Mouse (Mus musculus) gastrocnemius, adult 18-20 months (tissue): Measurements from ENCODE around the gene Pdgfd. TPM values are rescaled to one million over a fixed set of nuclear protein-coding genes. Genes with fewer than 3 reads are reported as not detected.
"Not testable (repeated sequence)": the region's sequence is repeated elsewhere in the genome, so short reads cannot be mapped to it uniquely, and the experiment has no call there.

Experiments used
- DNase-seq: peaks from one replicate; pipeline ENCODE4 v3.0.0; 2021; ENCODE audit warnings: low spot score
- long read RNA-seq, 2 experiments: library from polyadenylated mRNA; stranded (forward); transcript quantifications; one replicate each; pipeline ENCODE4 v2.0.0; 2021
- total RNA-seq, 2 experiments: library from RNA; stranded (reverse); gene quantifications; 2 replicates each; pipeline ENCODE4 v1.2.3; 2021

The Pdgfd gene
- 1 to 10 TPM; 2.1 to 3.8 TPM for total RNA-seq
- long read RNA-seq, experiment 1, partial matches to known transcripts = 0 of 4 reads
- long read RNA-seq, experiment 1, other reads (novel, unspliced or antisense) = 2 of 4 reads
- long read RNA-seq, experiment 2, partial matches to known transcripts = 1 of 4 reads
- long read RNA-seq, experiment 2, other reads (novel, unspliced or antisense) = 1 of 4 reads

- peak; percentile 33 for DNase-seq
Measured at GRCm38 (mm10) chr9:6168391-6169037, at the start of gene Pdgfd. TSS of gene Pdgfd (plus strand) at chr9:6168584.

DNA sequence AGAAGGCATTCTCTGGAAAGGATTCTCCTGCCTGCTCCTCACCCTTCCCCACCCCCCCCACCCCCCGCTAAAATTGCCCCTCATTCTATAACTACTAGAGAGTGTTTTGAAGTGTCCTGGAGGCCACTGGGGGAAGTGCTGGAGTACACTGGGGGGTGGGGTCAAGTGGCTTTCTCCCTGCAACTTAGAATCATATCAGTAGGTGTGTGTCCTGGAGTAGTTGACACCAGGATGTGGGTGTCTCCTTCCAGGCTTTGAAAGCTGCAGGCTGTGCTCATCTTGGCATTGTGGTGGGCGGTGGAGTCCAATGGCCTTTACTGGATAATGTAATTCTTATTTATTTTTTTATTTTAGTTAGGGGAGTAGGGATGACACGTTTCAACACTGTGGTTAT, 651 bp downstream of the Pdgfd start:
- DNase-seq = no peak

DNA sequence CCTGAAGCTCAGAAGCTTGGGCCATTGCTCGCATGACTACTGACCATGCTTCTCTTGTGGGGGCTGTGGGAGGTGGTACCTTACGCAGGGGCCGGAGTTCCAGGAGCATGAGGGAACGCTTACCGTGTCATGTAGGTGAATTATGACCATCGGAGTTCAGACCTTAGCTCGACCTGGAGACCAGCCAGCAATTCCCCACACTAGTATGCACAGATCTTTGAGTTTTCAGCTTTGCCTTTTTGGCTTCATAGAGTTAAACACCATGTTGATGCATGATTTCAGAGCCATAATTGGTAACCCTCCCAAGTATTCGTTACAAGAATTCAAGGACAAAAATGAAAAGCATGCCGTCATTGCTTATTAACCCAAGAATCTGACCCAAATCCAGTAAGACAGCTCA, 2.6 kb downstream of the Pdgfd start:
- DNase-seq = no peak

- DNase-seq = no peak
Measured at GRCm38 (mm10) chr9:6173276-6173675, 4.9 kb downstream of the Pdgfd start.

- no peak for DNase-seq
Measured at GRCm38 (mm10) chr9:6175731-6176130, 7.3 kb downstream of the Pdgfd start.

DNA sequence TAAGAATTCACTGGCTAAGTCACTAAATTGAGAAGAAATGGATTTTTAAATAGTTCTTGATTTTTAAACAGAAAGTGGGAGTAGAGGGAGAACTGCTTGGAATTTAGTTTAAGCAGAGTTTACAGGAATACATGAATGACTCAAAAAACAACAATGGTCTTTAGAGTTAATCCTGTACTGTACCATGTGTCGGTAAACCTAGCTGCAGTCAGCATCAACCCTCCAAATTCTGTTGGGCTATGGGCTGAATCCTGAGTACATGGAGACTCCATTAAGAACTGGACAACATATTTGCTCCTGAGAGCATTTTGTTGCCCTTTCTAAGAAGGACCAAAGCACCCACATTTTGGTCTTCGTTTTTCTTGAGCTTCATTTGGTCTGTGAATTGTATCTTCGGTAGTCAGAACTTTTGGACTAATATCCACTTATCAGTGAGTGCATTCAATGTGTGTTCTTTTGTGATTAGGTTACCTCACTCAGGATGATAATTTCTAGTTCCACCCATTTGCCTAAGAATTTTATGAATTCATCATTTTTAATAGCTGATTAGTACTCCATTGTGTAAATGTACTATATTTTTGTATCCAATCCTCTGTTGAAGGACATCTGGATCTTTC, 14.0 kb downstream of the Pdgfd start:
- no peak for DNase-seq

DNA sequence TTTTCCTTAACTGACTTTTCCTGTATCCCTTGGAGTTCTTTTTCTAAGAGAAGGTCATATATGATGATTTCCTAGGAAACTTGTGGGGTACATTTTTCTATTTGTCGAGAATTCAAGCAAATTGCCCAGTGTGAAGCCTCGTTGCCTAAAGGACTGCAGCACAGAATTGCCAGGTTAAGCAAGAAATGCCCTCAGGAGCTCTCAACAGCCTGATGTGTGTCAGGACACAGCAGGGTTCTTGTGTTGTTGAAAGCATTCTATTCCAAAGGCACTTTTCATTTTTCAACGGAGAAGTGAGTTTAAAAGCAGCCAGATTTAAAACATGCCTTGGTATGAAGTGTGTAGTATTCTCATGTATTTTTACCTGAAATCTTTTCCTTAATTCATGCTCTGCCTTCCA, 19.6 kb downstream of the Pdgfd start:
- DNase-seq = no peak

- no peak for DNase-seq
Measured at GRCm38 (mm10) chr9:6193352-6193751, 25.0 kb downstream of the Pdgfd start.

GRCm38 (mm10) chr9:6212862-6213261, 44.5 kb downstream of the Pdgfd start:
- DNase-seq = no peak

- DNase-seq = no peak
Measured at GRCm38 (mm10) chr9:6217505-6217904, 49.1 kb downstream of the Pdgfd start.

- DNase-seq = not testable (repeated sequence)
Measured at GRCm38 (mm10) chr9:6235982-6236381, 67.6 kb downstream of the Pdgfd start.

DNA sequence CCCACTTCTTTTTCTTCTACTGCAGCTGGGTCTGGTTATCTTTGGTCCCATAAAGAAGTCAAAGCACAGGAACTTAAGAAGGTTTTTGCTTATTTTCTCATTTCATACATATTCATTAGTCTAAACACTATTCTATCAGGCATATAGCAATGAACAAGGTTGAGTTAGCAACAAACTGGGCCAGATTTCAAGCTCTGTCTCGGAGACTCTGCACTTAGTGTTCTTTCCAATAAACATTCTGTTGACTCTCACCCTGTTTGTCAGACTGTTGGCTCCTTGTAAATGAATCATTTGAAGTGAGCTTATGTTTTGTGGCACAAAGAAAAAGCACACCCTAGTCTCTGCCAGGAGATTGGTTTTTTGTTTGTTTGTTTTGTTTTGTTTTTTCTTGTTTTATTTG, 81.9 kb downstream of the Pdgfd start:
- DNase-seq = no peak

- DNase-seq = no peak
Measured at GRCm38 (mm10) chr9:6251990-6252389, 83.6 kb downstream of the Pdgfd start.

GRCm38 (mm10) chr9:6257072-6257471, 88.7 kb downstream of the Pdgfd start:
- DNase-seq = no peak

DNA sequence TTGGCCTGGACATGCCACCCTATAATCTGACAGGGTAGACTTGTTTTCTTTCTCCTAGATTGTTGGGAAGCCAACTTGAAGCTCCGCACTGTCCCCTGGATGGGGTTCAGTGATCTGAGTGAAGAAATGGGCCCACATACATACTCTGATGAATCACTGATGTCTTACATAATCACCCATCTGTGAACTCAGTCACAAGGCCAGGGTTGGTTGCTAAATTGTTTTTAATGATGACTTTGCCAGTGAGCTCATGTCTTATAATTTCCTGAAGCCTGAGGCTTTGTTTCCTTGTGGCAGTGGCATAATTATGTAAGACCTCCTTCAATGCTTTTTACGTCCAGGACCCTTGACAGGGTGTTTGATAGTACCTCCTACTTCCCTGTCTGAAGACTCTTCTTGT, 96.4 kb downstream of the Pdgfd start:
- no peak for DNase-seq

GRCm38 (mm10) chr9:6269796-6270280, 101.5 kb downstream of the Pdgfd start, which contains the start of gene Ddi1:
TSS of gene Ddi1 (minus strand) at chr9:6269846.
- no peak for DNase-seq

GRCm38 (mm10) chr9:6276395-6276794, 108.0 kb downstream of the Pdgfd start:
- no peak for DNase-seq

- DNase-seq = no peak
Measured at GRCm38 (mm10) chr9:6277526-6277925, 109.1 kb downstream of the Pdgfd start.

DNA sequence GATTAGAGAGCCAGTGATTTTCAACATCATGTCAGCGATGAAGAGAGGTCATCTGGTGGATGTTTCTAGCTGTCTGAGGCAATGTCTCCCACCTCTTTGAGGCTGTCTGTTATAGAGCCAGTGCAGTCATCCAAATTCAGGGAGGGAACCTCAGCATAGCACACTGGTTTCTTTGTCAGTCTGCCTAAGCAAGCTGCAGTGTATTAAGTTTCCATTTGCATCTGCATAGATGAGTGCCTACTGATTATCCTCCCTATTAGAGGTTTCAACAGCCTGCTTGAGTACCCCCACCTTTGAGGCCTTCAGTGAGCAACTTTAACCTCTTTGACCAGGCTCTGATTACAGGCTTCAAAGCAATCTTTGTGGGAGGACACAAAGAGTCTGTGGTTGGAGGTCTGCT, 118.4 kb downstream of the Pdgfd start:
- no peak for DNase-seq

DNA sequence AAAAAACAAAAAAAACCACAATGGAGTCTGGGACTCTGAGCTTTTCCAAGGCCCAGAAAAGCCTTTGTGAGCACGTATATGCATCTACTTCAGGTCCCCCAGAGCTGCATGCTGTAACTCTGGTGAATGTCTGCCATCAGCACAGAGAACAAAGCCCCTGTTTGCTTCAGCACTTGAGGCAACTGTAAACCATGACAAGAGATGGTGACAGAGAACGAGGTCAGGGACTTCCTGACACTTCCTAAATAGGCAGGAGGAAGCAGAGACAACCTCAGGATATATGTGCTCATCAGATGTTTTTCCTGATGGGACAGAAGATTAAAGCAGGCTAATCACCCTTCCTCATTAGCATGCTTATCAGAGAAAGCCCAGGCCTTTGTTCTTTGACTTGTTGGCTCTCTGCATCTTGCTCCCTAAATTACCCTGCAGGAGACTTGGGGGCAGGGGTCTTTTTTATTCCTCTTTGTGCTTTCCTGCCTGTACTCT, 120.9 kb downstream of the Pdgfd start:
- DNase-seq = no peak

DNA sequence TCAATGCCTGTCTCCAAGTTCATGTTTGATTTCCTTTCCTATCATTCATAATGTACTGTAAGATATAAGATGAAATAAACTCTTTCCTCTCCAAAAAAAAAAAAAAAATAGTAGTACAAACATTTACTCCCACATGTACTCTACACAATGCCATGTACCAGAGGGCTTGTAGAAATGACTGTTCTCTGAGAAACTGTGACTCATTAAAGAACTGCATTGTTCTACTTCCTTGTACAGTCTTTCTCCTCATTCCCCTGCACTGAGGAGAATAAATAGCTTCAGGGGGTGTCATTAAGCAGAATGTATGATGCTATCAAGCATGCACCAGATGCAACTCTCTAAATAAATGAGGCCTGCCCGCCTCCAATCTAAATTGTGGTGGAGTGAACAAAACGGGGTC, 130.2 kb downstream of the Pdgfd start:
- DNase-seq = no peak

DNA sequence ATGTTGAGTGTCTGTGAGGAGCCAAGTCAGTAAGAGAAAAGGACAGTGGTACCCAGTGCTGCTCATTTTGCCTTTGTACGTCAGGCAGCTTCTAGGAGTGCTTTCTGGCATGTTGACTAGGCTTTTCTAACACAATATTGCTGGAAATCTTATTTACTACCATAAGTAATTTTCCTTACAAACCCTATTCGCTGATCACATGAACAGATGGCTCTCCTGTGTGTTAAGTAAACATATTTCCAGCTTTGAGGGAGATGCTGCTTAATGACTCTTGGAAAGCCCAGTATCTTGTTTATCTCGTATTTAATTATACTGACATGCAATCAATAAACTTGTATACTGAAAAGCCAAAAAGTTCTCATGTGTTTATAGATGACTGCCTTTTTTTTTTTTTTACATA, 133.7 kb downstream of the Pdgfd start:
- no peak for DNase-seq

DNA sequence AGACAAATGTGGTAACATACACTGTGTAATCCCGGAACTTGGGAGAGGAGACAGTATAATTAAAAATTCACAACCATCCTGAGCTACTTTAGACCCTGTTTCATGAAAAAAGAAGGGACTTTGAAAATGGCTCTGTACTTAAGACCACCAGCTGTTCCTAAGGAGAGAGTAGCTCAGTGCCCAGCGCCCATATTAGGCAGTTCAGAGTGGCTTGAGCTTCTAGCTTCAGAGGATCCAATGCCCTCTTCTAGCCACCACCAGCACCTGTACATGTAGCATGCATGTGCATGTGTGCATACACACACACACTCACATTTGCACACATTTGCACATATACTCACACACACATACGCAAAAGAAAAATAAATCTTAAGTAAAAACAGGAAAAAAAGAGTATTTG, 136.2 kb downstream of the Pdgfd start:
- DNase-seq = no peak
